Mouse (Mus musculus): ENCODE measurements around the gene Ms4a2. TPM values are rescaled to one million over a fixed set of nuclear protein-coding genes. Genes with fewer than 3 reads are reported as not detected.

The Ms4a2 gene
- polyA plus RNA-seq, 1 experiment from 2014 or later, result not detected

DNA sequence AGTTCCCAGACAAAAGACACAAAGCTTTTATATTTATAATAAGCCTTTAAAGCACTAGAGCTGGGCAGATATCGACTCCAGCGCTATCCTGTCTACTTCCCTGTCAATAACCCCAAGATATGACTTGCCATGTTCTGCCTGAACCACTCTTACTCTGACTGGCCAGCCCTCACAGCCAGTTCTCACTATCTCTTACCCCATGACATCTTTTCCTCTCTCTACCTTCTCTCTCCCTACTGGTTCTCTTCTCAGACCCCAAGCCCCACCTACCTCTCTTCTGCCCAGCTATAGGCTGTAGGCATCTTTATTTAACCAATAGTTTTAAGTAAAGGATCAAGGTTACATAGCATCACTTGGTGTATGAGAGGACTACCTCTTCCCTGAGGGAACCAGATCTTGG, 10.8 kb upstream of the Ms4a2 start:
- Histone ChIP-seq H3K9me3 (replicated peaks; ENCODE audit: control insufficient read depth, low read length, poor library complexity, severe bottlenecking) (no peaks in the 10 kb centered on the region), H3K36me3 (ENCODE audit: control insufficient read depth, insufficient read depth, low read length) (no peaks in the 10 kb centered on the region), H3K4me1 (ENCODE audit: control insufficient read depth, insufficient read depth, low read length) (no peaks in the 10 kb centered on the region), H3K27me3 (ENCODE audit: control insufficient read depth, insufficient read depth, low read depth, low read length) (no peaks in the 10 kb centered on the region), H3K4me2 (ENCODE audit: low read length) (no peak overlapping the region), H3K9ac (ENCODE audit: low read depth, low read length) (no peak overlapping the region), H3K27ac (ENCODE audit: low read length) (no peak overlapping the region), H3K4me3 (ENCODE audit: low read depth, low read length) (no peak overlapping the region)
- 74% methylated on average over 2 of the region's 2 CpGs for WGBS
- no peak for ATAC-seq

DNA sequence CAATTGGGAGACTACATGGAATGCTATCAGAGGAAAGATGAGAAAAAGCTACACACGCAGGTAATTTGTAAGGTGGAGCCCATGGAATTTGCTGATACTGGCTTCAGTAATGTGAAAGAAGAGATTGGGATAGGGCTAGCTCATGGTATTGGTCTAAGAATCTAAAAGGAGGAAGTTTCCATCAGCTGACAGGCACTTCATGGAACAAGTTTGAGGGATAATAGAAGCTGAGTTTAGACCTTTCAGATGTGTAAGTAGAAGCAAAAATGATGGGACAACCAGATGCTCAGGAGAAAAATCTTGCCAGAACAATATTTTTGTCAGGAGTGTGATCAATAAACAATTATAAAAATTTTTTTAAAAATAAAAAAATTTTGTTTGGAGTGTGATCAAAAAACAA, 10.2 kb upstream of the Ms4a2 start:
- 85% methylated on average over 1 of the region's 1 CpGs for WGBS
- Histone ChIP-seq H3K9me3 (replicated peaks; ENCODE audit: control insufficient read depth, low read length, poor library complexity, severe bottlenecking) (no peaks in the 10 kb centered on the region), H3K4me1 (ENCODE audit: control insufficient read depth, insufficient read depth, low read length) (no peaks in the 10 kb centered on the region), H3K9ac (ENCODE audit: low read depth, low read length) (no peak overlapping the region), H3K4me2 (ENCODE audit: low read length) (no peak overlapping the region), H3K4me3 (ENCODE audit: low read depth, low read length) (no peak overlapping the region), H3K27me3 (ENCODE audit: control insufficient read depth, insufficient read depth, low read depth, low read length) (no peaks in the 10 kb centered on the region), H3K36me3 (ENCODE audit: control insufficient read depth, insufficient read depth, low read length) (no peaks in the 10 kb centered on the region), H3K27ac (ENCODE audit: low read length) (no peak overlapping the region)
- no peak for ATAC-seq

DNA sequence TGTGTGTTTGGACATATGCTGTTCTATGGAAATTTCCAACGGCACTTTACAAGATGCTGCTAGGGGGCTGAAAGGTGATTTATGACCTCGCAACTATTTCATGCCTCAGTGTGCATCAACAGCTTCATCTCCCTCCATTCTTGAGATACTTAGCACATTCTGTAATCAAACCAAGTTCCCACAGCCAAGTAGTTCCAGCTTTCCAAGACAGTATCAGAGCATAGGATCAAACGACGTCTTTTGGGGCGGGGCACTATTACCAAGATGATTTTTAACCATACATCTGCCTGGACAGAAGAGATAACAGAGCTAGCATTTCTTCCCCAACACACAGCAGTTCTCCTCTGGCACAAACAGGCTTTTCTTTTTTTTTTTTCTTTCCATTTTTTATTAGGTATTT, 1.7 kb upstream of the Ms4a2 start:
- Histone ChIP-seq H3K4me2 (ENCODE audit: low read length) (no peak overlapping the region), H3K27me3 (ENCODE audit: control insufficient read depth, insufficient read depth, low read depth, low read length) (no peaks in the 10 kb centered on the region), H3K9me3 (replicated peaks; ENCODE audit: control insufficient read depth, low read length, poor library complexity, severe bottlenecking) (no peaks in the 10 kb centered on the region), H3K9ac (ENCODE audit: low read depth, low read length) (no peak overlapping the region), H3K4me1 (ENCODE audit: control insufficient read depth, insufficient read depth, low read length) (no peaks in the 10 kb centered on the region), H3K4me3 (ENCODE audit: low read depth, low read length) (no peak overlapping the region), H3K27ac (ENCODE audit: low read length) (no peak overlapping the region), H3K36me3 (ENCODE audit: control insufficient read depth, insufficient read depth, low read length) (no peaks in the 10 kb centered on the region)
- 83% methylated on average over 5 of the region's 5 CpGs for WGBS
- no peak for ATAC-seq

DNA sequence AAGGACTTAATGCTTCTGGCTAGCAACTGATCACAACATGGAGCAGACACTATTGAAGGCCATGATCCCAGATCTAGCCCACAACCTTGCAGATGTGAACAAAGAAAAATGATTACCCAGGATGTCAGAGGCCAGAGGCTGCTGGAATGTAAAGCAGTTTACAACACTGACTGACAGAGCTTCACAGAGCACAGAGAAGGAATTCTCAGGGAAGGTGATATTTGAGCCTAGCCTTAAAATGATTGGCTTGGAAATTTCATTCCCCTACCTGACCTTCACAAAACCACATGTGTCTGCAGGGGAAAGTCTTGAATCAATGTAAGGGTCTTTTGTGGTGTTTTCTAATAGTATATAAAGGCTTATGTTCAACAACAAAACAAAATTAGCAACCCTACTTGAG, 1.3 kb upstream of the Ms4a2 start:
- no peaks in the 10 kb centered on the region for H3K27me3 ChIP-seq (ENCODE audit: control insufficient read depth, insufficient read depth, low read depth, low read length)
- no peak overlapping the region for H3K27ac ChIP-seq (ENCODE audit: low read length)
- H3K36me3 ChIP-seq (ENCODE audit: control insufficient read depth, insufficient read depth, low read length), result no peaks in the 10 kb centered on the region
- no peaks in the 10 kb centered on the region for H3K4me1 ChIP-seq (ENCODE audit: control insufficient read depth, insufficient read depth, low read length)
- no peak for ATAC-seq
- no peaks in the 10 kb centered on the region for H3K9me3 ChIP-seq (replicated peaks; ENCODE audit: control insufficient read depth, low read length, poor library complexity, severe bottlenecking)
- no peak overlapping the region for H3K9ac ChIP-seq (ENCODE audit: low read depth, low read length)
- H3K4me3 ChIP-seq (ENCODE audit: low read depth, low read length), result no peak overlapping the region
- no peak overlapping the region for H3K4me2 ChIP-seq (ENCODE audit: low read length)

DNA sequence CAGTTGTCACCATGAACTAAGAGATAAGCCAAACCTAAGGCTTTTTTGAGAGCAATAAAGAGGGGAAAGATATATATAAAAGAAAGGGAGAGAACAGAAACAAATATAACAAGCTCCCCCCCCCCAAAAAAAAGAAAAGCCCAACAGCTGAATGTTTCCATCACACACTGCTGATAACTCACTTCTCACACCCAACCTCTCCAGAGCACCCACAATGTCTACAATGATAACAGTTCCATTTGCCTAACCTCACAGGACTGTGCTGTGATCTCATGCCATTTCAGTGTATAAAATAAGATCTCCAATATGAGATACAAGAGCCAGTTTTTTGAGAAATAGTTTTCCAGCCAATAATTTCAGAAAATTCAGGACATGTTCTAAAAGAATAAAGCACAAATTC, 5.5 kb downstream of the Ms4a2 start:
- Histone ChIP-seq H3K9ac (ENCODE audit: low read depth, low read length) (no peak overlapping the region), H3K9me3 (replicated peaks; ENCODE audit: control insufficient read depth, low read length, poor library complexity, severe bottlenecking) (no peaks in the 10 kb centered on the region), H3K4me3 (ENCODE audit: low read depth, low read length) (no peak overlapping the region), H3K27ac (ENCODE audit: low read length) (no peak overlapping the region), H3K4me2 (ENCODE audit: low read length) (no peak overlapping the region), H3K4me1 (ENCODE audit: control insufficient read depth, insufficient read depth, low read length) (no peaks in the 10 kb centered on the region), H3K36me3 (ENCODE audit: control insufficient read depth, insufficient read depth, low read length) (no peaks in the 10 kb centered on the region), H3K27me3 (ENCODE audit: control insufficient read depth, insufficient read depth, low read depth, low read length) (no peaks in the 10 kb centered on the region)
- no peak for ATAC-seq

DNA sequence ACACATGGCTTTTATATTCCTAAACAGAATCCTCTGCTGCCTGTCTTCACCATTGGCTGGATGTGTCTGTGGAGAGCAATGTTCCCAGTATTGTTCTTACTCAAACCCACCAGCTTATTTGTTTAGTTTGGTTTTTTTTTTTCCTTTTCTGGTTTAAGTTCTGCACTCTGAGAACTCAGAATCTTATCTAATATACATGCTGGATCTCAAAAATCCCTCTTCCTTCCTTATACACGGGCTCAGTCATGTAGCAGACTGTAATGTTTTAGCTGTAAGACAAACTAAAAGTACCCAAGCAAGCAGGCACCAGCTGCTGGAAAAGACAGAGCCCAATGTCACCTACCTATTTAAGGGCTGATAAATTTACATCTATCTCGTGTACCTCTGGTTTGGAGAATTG, 8.7 kb downstream of the Ms4a2 start:
- ATAC-seq, result no peak
- H3K9me3 ChIP-seq (replicated peaks; ENCODE audit: control insufficient read depth, low read length, poor library complexity, severe bottlenecking), result no peaks in the 10 kb centered on the region
- no peaks in the 10 kb centered on the region for H3K4me1 ChIP-seq (ENCODE audit: control insufficient read depth, insufficient read depth, low read length)
- no peak overlapping the region for H3K4me3 ChIP-seq (ENCODE audit: low read depth, low read length)
- no peaks in the 10 kb centered on the region for H3K27me3 ChIP-seq (ENCODE audit: control insufficient read depth, insufficient read depth, low read depth, low read length)
- no peak overlapping the region for H3K4me2 ChIP-seq (ENCODE audit: low read length)
- H3K27ac ChIP-seq (ENCODE audit: low read length), result no peak overlapping the region
- no peaks in the 10 kb centered on the region for H3K36me3 ChIP-seq (ENCODE audit: control insufficient read depth, insufficient read depth, low read length)
- H3K9ac ChIP-seq (ENCODE audit: low read depth, low read length), result no peak overlapping the region
- 74% methylated on average over 2 of the region's 2 CpGs for WGBS

DNA sequence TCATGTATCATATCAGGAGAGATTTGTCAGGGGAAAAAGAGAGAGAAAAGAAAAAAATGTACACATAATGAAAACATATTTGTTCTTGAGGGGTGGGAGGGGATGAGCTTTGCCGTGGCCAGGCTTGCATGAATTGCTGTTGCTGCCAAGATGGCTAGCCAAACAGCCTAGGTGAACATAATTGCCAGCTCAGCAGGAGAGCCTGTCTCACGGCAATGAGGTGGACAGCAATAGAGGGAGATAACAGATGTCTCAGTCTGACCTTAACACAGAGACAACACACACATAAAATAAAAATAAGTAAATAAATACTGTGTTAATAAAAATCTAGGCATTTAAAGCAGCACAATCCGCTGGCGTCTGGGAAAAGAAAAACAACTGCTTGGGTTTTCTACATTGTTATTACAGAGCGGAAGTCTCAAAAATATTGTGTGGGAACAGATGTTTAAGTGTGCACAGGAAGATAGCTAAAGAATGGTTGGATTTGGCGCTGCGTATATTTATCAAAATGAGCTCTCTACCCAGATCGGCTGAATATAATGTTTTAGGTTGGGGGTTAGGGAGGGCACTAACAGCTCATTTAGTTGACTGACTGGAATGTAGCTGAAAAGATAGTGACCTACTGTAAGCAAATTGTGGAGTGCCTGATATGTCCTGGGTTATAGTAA, 9.6 kb downstream of the Ms4a2 start:
- H3K27ac ChIP-seq (ENCODE audit: low read length), result no peak overlapping the region
- H3K36me3 ChIP-seq (ENCODE audit: control insufficient read depth, insufficient read depth, low read length), result no peaks in the 10 kb centered on the region
- no peak overlapping the region for H3K9ac ChIP-seq (ENCODE audit: low read depth, low read length)
- no peak for ATAC-seq
- no peak overlapping the region for H3K4me3 ChIP-seq (ENCODE audit: low read depth, low read length)
- H3K27me3 ChIP-seq (ENCODE audit: control insufficient read depth, insufficient read depth, low read depth, low read length), result no peaks in the 10 kb centered on the region
- WGBS, result 79% methylated on average over 8 of the region's 8 CpGs
- H3K4me1 ChIP-seq (ENCODE audit: control insufficient read depth, insufficient read depth, low read length), result no peaks in the 10 kb centered on the region
- H3K9me3 ChIP-seq (replicated peaks; ENCODE audit: control insufficient read depth, low read length, poor library complexity, severe bottlenecking), result no peaks in the 10 kb centered on the region
- no peak overlapping the region for H3K4me2 ChIP-seq (ENCODE audit: low read length)

DNA sequence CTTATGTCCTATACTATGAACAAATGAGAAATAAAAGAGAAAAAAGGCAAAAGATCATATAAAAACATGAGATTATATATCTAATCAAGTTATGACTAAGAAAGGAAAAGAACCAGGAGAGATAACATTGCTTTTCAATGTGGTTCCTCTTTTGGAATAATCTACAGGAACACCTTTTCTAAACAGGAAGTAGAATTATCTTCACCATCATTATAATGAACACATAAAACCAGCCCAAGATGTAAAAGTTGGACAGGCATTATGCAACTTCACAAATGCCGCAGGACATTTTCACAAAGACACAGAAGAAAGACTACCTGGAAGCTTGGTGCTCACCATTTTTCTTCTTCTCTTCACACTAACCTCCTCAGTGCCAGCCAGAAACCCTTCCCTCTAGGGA, 10.4 kb downstream of the Ms4a2 start:
- Histone ChIP-seq H3K27ac (ENCODE audit: low read length) (no peak overlapping the region), H3K9ac (ENCODE audit: low read depth, low read length) (no peak overlapping the region), H3K27me3 (ENCODE audit: control insufficient read depth, insufficient read depth, low read depth, low read length) (no peaks in the 10 kb centered on the region), H3K36me3 (ENCODE audit: control insufficient read depth, insufficient read depth, low read length) (no peaks in the 10 kb centered on the region), H3K4me3 (ENCODE audit: low read depth, low read length) (no peak overlapping the region), H3K9me3 (replicated peaks; ENCODE audit: control insufficient read depth, low read length, poor library complexity, severe bottlenecking) (no peaks in the 10 kb centered on the region), H3K4me2 (ENCODE audit: low read length) (no peak overlapping the region), H3K4me1 (ENCODE audit: control insufficient read depth, insufficient read depth, low read length) (no peaks in the 10 kb centered on the region)
- ATAC-seq, result no peak
- 94% methylated on average over 1 of the region's 1 CpGs for WGBS

DNA sequence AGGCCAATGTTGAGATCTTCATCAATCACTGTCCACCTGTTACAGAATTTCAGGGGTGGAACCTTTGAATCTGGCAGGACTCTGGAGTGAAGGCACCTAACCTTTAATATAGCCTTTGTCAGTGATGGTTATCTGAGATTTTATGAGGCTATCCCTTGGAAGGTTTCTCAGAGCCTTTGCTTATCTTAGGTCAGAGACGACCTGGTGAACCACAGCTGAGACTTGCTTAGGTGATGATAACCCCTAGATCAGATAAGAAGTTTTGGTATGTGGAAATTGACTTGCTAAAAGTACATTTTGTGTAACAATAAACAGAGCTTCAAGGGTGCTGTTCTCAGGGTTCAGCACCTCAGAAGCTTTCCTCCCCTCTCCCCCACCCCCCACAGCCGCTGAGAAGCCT, 11.2 kb downstream of the Ms4a2 start:
- Histone ChIP-seq H3K4me1 (ENCODE audit: control insufficient read depth, insufficient read depth, low read length) (no peaks in the 10 kb centered on the region), H3K4me3 (ENCODE audit: low read depth, low read length) (no peak overlapping the region), H3K27me3 (ENCODE audit: control insufficient read depth, insufficient read depth, low read depth, low read length) (no peaks in the 10 kb centered on the region), H3K9ac (ENCODE audit: low read depth, low read length) (no peak overlapping the region), H3K9me3 (replicated peaks; ENCODE audit: control insufficient read depth, low read length, poor library complexity, severe bottlenecking) (no peaks in the 10 kb centered on the region), H3K4me2 (ENCODE audit: low read length) (no peak overlapping the region), H3K27ac (ENCODE audit: low read length) (no peak overlapping the region), H3K36me3 (ENCODE audit: control insufficient read depth, insufficient read depth, low read length) (no peaks in the 10 kb centered on the region)
- ATAC-seq, result no peak
- WGBS, result 85% methylated on average over 2 of the region's 2 CpGs
